Mouse (Mus musculus) kidney, postnatal 0 days (tissue): ENCODE data around the gene Fam170b. TPM values are rescaled to one million over a fixed set of nuclear protein-coding genes. Genes with fewer than 3 reads are reported as not detected.

Experiments
- ATAC-seq: fragments of 200-750 bp; cut with Nextera tagmentation; replicated peaks from 2 replicates; pipeline ENCODE4 v1.8.0; 2017; ENCODE audit warnings: low read depth, moderate number of reproducible peaks, moderate TSS enrichment, moderate library complexity; ENCODE audit not compliant: low FRiP score
- DNase-seq: peaks from one replicate; pipeline ENCODE4 v3.0.0-alpha.2; 2016; ENCODE audit warnings: low spot score
- H3K27ac ChIP-seq: fragments of 300-500 bp; sonication (generic); 2 replicates; pipeline ENCODE4 v1.5.1; 2014; ENCODE audit warnings: mild to moderate bottlenecking
- H3K27me3 ChIP-seq: fragments of 300-500 bp; sonication (generic); 2 replicates; pipeline ENCODE4 v1.6.1; 2014; ENCODE audit warnings: low read length, mixed read lengths; ENCODE audit not compliant: insufficient read depth
- H3K36me3 ChIP-seq: fragments of 300-500 bp; sonication (generic); 2 replicates; pipeline ENCODE4 v1.6.1; 2014; ENCODE audit warnings: low read length, mixed read lengths; ENCODE audit not compliant: insufficient read depth
- H3K4me1 ChIP-seq: fragments of 300-500 bp; sonication (generic); replicated peaks from 2 replicates; pipeline ENCODE4 v1.6.1; 2014; ENCODE audit warnings: antibody characterized with exemption, low read length, mixed read lengths; ENCODE audit not compliant: insufficient read depth
- H3K4me2 ChIP-seq: fragments of 300-500 bp; sonication (generic); 2 replicates; pipeline ENCODE4 v1.6.1; 2014; ENCODE audit warnings: mild to moderate bottlenecking, low read length, moderate library complexity, mixed read lengths
- H3K4me3 ChIP-seq: fragments of 300-500 bp; sonication (generic); replicated peaks from 2 replicates; pipeline ENCODE4 v1.5.1; 2014; ENCODE audit warnings: low read depth, low read length
- H3K9ac ChIP-seq: fragments of 300-500 bp; sonication (generic); 2 replicates; pipeline ENCODE4 v1.6.1; 2014; ENCODE audit warnings: low read depth, low read length
- H3K9me3 ChIP-seq: fragments of 300-500 bp; sonication (generic); replicated peaks from 2 replicates; pipeline ENCODE4 v1.6.1; 2016; ENCODE audit warnings: low read length, inconsistent platforms, mixed read lengths
- CTCF ChIP-seq: IDR thresholded peaks from 2 replicates; pipeline ENCODE4 v1.5.1; 2016; ENCODE audit warnings: antibody characterized with exemption, low read depth, mild to moderate bottlenecking, moderate library complexity
- WGBS: fragments of 180-500 bp; shearing (Covaris S2); extraction: QIAGEN DNeasy Blood & Tissue Kit; methylation state at CpG from one replicate; pipeline ENCODE4 v1.1.7; 2014; 5-methylcytosine and 5-hydroxymethylcytosine counted together
- polyA plus RNA-seq: library from polyadenylated mRNA; unstranded; fragments of >200 nt; fragmentation: Nextera tagmentation; extraction: Ambion mirVana; gene quantifications from 2 replicates; pipeline ENCODE4 v1.2.1, GENCODE M21; 2015

Gene Fam170b
- polyA plus RNA-seq, 1 experiment from 2014 or later = 0.04 TPM

DNA sequence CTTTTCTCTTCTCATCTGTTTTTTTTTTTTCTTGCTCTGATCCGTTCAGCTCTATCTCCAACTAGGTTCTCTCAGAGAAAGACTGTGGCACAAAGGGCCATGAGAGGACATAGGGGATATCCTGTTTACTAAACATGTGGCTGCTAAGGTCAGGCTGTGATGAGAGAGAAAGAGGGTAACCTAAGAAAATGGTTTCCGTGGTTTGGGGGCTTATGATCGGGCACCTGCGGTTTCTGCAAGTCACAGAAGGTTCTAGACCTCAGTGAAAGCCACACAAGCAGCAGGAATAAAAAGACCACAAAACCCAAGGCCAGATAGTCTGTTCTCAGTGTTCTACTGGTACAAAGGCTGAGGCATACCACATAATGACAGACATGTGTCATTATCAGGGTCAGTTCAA, 35.4 kb upstream of the Fam170b start:
- DNase-seq = no peak
- Histone ChIP-seq H3K9me3 (no peaks in the 10 kb centered on the region), H3K4me1 (no peaks in the 10 kb centered on the region), H3K27me3 (no peaks in the 10 kb centered on the region), H3K9ac (no peak overlapping the region), H3K4me3 (no peak overlapping the region), H3K4me2 (no peak overlapping the region), H3K36me3 (no peaks in the 10 kb centered on the region), H3K27ac (no peak overlapping the region)
- whole genome bisulfite sequencing = 97% methylated on average over 4 of the region's 4 CpGs
- no peak for TF ChIP-seq CTCF
- no peak for ATAC-seq

- no peak overlapping the region for H3K4me3 ChIP-seq
- no peak overlapping the region for H3K4me2 ChIP-seq
- no peaks in the 10 kb centered on the region for H3K9me3 ChIP-seq
- no peak overlapping the region for H3K27ac ChIP-seq
- no peaks in the 10 kb centered on the region for H3K27me3 ChIP-seq
- no peaks in the 10 kb centered on the region for H3K36me3 ChIP-seq
- H3K4me1 ChIP-seq = no peaks in the 10 kb centered on the region
- no peak for DNase-seq
- WGBS = 93% methylated on average over 7 of the region's 7 CpGs
- no peak for ATAC-seq
- no peak for TF ChIP-seq CTCF
- no peak overlapping the region for H3K9ac ChIP-seq
These were observed 33.7 kb upstream of the Fam170b start for GRCm38 (mm10) chr14:32800048-32800447.

GRCm38 (mm10) chr14:32801016-32801661, 32.6 kb upstream of the Fam170b start:
- no peaks in the 10 kb centered on the region for H3K9me3 ChIP-seq
- H3K27me3 ChIP-seq = no peaks in the 10 kb centered on the region
- H3K36me3 ChIP-seq = no peaks in the 10 kb centered on the region
- WGBS = 63% methylated on average over 11 of the region's 11 CpGs
- ATAC-seq (no peak; the same call in 1 of the 2 replicates), DNase-seq (peak; percentile 80)
- H3K4me3 ChIP-seq = no peak overlapping the region
- H3K4me1 ChIP-seq = no peaks in the 10 kb centered on the region
- no peak overlapping the region for H3K27ac ChIP-seq
- H3K9ac ChIP-seq = no peak overlapping the region
- no peak overlapping the region for H3K4me2 ChIP-seq
- peak; percentile 72 for TF ChIP-seq CTCF

DNA sequence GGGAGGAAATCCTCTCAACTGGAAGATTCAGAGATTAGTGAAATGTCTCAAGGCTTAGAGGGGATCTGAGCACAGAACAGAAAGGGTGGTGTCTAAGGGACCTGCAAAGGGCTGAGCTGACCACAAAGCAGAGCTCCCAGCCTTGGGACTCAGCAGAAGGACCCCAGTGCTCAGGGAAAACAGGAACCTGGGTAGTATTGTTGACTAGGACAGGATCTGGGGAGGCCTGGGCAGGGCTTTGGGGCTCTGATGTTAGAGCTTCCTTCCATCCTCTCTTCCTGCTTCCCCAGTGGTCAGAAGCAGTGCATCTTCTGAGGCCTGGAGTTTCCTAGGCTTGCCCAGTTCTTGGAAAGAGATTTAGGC, 32.1 kb upstream of the Fam170b start:
- no peak overlapping the region for H3K4me2 ChIP-seq
- no peaks in the 10 kb centered on the region for H3K36me3 ChIP-seq
- ATAC-seq = no peak
- no peak overlapping the region for H3K4me3 ChIP-seq
- no peaks in the 10 kb centered on the region for H3K27me3 ChIP-seq
- TF ChIP-seq CTCF = no peak
- H3K27ac ChIP-seq = no peak overlapping the region
- no peaks in the 10 kb centered on the region for H3K4me1 ChIP-seq
- no peak overlapping the region for H3K9ac ChIP-seq
- H3K9me3 ChIP-seq = no peaks in the 10 kb centered on the region
- DNase-seq = no peak

DNA sequence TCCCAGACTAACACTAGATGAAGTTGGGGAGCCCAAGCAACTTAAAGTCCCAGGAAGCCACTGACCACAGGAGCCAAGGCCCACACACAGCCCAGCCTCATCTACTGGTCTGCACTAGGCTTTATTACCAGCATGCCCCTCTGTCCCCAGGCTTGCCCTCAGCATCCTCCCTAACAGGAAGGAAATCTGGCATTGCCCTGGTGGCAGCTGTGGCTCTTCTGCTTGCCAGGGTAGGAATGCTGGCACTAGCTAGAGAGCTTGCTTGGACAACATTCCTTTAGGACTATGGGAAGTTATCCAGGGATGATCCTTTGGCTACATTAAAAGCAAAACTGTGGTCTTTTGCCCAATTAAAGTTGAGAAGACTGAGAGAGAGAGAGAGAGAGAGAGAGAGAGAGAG, 23.7 kb upstream of the Fam170b start:
- H3K4me3 ChIP-seq = no peak overlapping the region
- H3K9ac ChIP-seq = no peak overlapping the region
- no peak for TF ChIP-seq CTCF
- H3K27ac ChIP-seq = no peak overlapping the region
- H3K27me3 ChIP-seq = no peaks in the 10 kb centered on the region
- H3K9me3 ChIP-seq = no peaks in the 10 kb centered on the region
- no peaks in the 10 kb centered on the region for H3K4me1 ChIP-seq
- no peak for ATAC-seq
- DNase-seq = no peak
- H3K36me3 ChIP-seq = no peaks in the 10 kb centered on the region
- no peak overlapping the region for H3K4me2 ChIP-seq

DNA sequence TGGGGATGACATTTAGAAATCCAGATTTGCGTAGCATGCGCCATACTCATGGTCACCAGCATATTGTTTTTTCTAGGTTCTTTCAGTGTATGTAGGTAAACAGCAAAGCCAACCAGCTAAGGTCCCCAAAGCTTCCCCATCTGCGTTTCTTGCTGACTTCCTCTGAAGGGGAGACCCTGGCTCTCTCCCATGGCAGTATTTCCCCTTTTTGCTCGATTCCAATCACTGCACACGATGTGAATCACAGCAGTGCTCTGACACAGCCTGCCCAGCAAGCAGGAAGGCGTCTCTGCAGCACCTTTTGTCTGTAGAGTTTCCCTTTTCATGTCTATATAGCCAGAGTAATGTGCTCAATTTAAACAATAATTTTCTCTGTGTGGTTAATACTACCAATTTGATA, 21.3 kb upstream of the Fam170b start:
- H3K9me3 ChIP-seq = no peaks in the 10 kb centered on the region
- no peak overlapping the region for H3K4me3 ChIP-seq
- no peak overlapping the region for H3K27ac ChIP-seq
- no peaks in the 10 kb centered on the region for H3K4me1 ChIP-seq
- no peak overlapping the region for H3K9ac ChIP-seq
- no peaks in the 10 kb centered on the region for H3K27me3 ChIP-seq
- DNase-seq = no peak
- no peak for TF ChIP-seq CTCF
- no peak overlapping the region for H3K4me2 ChIP-seq
- H3K36me3 ChIP-seq = no peaks in the 10 kb centered on the region
- 73% methylated on average over 6 of the region's 6 CpGs for WGBS
- no peak for ATAC-seq

DNA sequence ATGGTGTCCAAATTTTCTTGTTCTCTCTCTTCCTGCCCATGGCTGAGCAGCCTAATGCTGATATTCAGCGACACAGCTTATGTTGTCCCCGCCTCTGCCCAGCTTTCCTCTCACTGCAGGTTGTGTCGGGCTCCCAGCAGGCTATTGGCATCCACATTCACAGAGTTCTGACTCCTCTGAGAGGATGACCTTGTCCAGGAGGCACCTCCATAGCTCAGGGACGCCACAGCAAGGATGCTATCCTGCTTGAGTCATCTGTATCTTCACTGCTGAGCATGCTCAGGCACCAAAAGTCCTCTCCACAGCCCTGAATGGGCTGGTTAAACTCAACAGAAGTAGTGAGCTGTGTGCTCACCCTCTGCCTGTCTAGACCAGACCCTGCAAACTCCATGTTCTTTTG, 18.8 kb upstream of the Fam170b start:
- DNase-seq (no peak), ATAC-seq (no peak)
- Histone ChIP-seq H3K36me3 (no peaks in the 10 kb centered on the region), H3K27ac (no peak overlapping the region), H3K4me3 (no peak overlapping the region), H3K27me3 (no peaks in the 10 kb centered on the region), H3K9me3 (no peaks in the 10 kb centered on the region), H3K4me2 (no peak overlapping the region), H3K9ac (no peak overlapping the region), H3K4me1 (no peaks in the 10 kb centered on the region)
- no peak for TF ChIP-seq CTCF
- 66% methylated on average over 4 of the region's 4 CpGs for WGBS
